Mouse (Mus musculus): ENCODE data around the gene Vmn1r224. TPM values are rescaled to one million over a fixed set of nuclear protein-coding genes. Genes with fewer than 3 reads are reported as not detected.

The Vmn1r224 gene
- polyA plus RNA-seq (2014; fragmentation: Nextera tagmentation; extraction: Ambion mirVana): not detected in 2 replicates

DNA sequence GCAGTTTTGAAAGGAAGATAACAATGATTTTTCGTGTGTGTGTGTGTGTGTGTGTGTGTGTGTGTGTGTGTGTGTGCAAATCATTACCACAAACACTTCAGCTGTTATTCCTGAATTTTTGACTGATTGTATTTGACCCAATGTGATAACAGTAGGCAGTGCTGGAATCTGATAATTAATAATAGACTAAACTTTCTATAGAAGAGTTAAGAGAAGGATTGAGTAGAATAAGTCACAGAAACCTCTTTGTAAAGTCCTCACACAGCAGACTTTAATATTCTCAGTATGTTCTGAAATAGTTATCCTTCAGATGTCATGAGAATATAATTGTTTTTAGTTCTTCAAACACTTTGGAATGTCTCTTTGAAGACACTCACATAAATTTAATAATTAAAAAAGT, at the start of gene Vmn1r224:
TSS of gene Vmn1r224 (plus strand) at position 301 of the 400 bp plus-strand sequence.
- no peak within 1 kb of the TSS for H3K4me3 ChIP-seq (ENCODE audit: low read depth, low read length)
- no peaks in the 10 kb centered on the region for H3K36me3 ChIP-seq (ENCODE audit: control insufficient read depth, insufficient read depth, low read length)
- H3K4me1 ChIP-seq (replicated peaks; ENCODE audit: control insufficient read depth, insufficient read depth, low read length): no peaks in the 10 kb centered on the region
- WGBS: 21% methylated on average over 1 of the region's 1 CpGs
- DNase-seq (ENCODE audit: low spot score) (no peak), ATAC-seq (replicated peaks; ENCODE audit: low FRiP score) (no peak)
- no peak within 1 kb of the TSS for H3K4me2 ChIP-seq (ENCODE audit: low read depth, low read length, severe bottlenecking)
- H3K27me3 ChIP-seq (ENCODE audit: control insufficient read depth, insufficient read depth, low read length): no peaks in the 10 kb centered on the region
- no peak within 1 kb of the TSS for H3K9ac ChIP-seq (ENCODE audit: low read length)
- H3K9me3 ChIP-seq (ENCODE audit: control insufficient read depth, low read length): no peaks in the 10 kb centered on the region; the same call in 1 of the 2 replicates
- H3K27ac ChIP-seq (ENCODE audit: low read depth, low read length): no peak within 1 kb of the TSS

DNA sequence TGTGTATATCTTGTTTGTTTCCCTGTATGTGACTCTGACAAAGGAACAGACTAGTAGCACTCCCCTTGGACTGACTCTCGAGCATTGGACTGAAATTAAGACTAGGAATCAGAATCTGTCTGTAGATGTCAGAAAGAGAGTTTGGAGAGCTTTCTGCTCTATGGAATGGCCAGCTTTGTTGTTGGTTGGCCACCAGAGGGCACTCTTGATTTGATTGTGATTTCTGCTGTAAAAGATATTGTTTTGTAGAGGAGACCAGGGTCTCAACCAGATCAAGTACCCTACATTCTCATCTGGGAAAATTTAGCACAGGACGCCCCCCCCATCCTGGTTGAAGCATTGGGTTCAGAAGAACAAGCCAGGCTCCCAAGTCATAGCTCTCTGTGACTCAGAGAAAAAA, 14.8 kb upstream of the Vmn1r224 start:
- ATAC-seq (replicated peaks; ENCODE audit: low FRiP score) (no peak), DNase-seq (ENCODE audit: low spot score) (no peak)
- H3K27me3 ChIP-seq (ENCODE audit: control insufficient read depth, insufficient read depth, low read length): no peaks in the 10 kb centered on the region
- H3K36me3 ChIP-seq (ENCODE audit: control insufficient read depth, insufficient read depth, low read length): no peaks in the 10 kb centered on the region
- no peak overlapping the region for H3K4me3 ChIP-seq (ENCODE audit: low read depth, low read length)
- H3K4me2 ChIP-seq (ENCODE audit: low read depth, low read length, severe bottlenecking): no peak overlapping the region
- peaks cover 2% of the 10 kb centered on the region; the same call in 1 of the 2 replicates for H3K9me3 ChIP-seq (ENCODE audit: control insufficient read depth, low read length)
- H3K4me1 ChIP-seq (replicated peaks; ENCODE audit: control insufficient read depth, insufficient read depth, low read length): no peaks in the 10 kb centered on the region
- H3K9ac ChIP-seq (ENCODE audit: low read length): no peak overlapping the region
- no peak overlapping the region for H3K27ac ChIP-seq (ENCODE audit: low read depth, low read length)
- 35% methylated on average over 2 of the region's 2 CpGs for WGBS

DNA sequence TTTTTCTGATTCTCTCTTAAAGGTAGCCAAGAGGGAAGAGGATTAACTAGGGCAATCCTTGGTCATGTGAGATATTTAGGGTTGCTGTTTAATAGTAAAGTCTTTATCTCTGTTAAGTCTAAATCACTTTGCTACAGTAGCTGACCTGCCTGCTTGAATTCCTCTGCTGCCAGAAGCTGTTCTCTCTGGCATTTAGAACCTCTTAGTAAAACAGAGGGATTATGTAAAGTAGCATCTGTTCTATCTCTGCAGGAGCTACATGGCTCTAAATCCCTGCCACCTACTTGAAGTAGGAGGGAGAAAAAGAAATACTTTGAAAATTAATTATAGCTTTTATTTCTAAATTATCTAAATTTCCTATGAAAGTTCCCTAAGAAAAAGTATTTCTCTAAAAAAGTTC, 25.3 kb downstream of the Vmn1r224 start:
- no peak overlapping the region for H3K27ac ChIP-seq (ENCODE audit: low read depth, low read length)
- no peaks in the 10 kb centered on the region; the same call in 1 of the 2 replicates for H3K9me3 ChIP-seq (ENCODE audit: control insufficient read depth, low read length)
- H3K4me3 ChIP-seq (ENCODE audit: low read depth, low read length): no peak overlapping the region
- DNase-seq (ENCODE audit: low spot score) (no peak), ATAC-seq (replicated peaks; ENCODE audit: low FRiP score) (no peak)
- H3K4me1 ChIP-seq (replicated peaks; ENCODE audit: control insufficient read depth, insufficient read depth, low read length): no peaks in the 10 kb centered on the region
- H3K27me3 ChIP-seq (ENCODE audit: control insufficient read depth, insufficient read depth, low read length): no peaks in the 10 kb centered on the region
- no peak overlapping the region for H3K9ac ChIP-seq (ENCODE audit: low read length)
- H3K36me3 ChIP-seq (ENCODE audit: control insufficient read depth, insufficient read depth, low read length): no peaks in the 10 kb centered on the region
- no peak overlapping the region for H3K4me2 ChIP-seq (ENCODE audit: low read depth, low read length, severe bottlenecking)

DNA sequence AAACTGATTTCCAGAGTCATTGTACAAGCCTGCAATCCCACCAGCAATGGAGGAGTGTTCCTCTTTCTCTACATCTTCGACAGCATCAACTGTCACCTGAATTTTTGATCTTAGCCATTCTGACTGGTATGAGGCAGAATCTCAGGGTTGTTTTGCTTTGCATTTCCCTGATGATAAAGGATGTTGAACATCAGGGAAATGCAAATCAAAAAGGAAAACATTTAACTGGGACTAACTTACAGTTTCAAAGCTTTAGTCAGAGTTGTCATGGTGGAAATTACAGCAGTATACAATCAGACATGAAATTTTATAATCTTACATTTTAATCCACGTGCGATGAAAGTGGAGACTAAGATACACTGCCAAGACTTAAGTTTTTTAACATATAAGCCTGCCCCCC, 59.4 kb downstream of the Vmn1r224 start:
- H3K27me3 ChIP-seq (ENCODE audit: control insufficient read depth, insufficient read depth, low read length): no peaks in the 10 kb centered on the region
- ATAC-seq (replicated peaks; ENCODE audit: low FRiP score): no peak
- no peak overlapping the region for H3K4me3 ChIP-seq (ENCODE audit: low read depth, low read length)
- no peaks in the 10 kb centered on the region for H3K36me3 ChIP-seq (ENCODE audit: control insufficient read depth, insufficient read depth, low read length)
- DNase-seq (ENCODE audit: low spot score): no peak
- no peak overlapping the region for H3K9ac ChIP-seq (ENCODE audit: low read length)
- H3K27ac ChIP-seq (ENCODE audit: low read depth, low read length): no peak overlapping the region
- H3K4me1 ChIP-seq (replicated peaks; ENCODE audit: control insufficient read depth, insufficient read depth, low read length): no peaks in the 10 kb centered on the region
- WGBS: 80% methylated on average over 3 of the region's 3 CpGs
- H3K4me2 ChIP-seq (ENCODE audit: low read depth, low read length, severe bottlenecking): no peak overlapping the region
- H3K9me3 ChIP-seq (ENCODE audit: control insufficient read depth, low read length): no peaks in the 10 kb centered on the region; the same call in 1 of the 2 replicates

Other genes starting within 250 kb of the Vmn1r224 start
- not detected in 2 replicates for gene Fpr-rs6, start 231.0 kb upstream of the Vmn1r224 start, polyA plus RNA-seq (2014; fragmentation: Nextera tagmentation; extraction: Ambion mirVana)
- gene Vmn2r105, start 179.1 kb upstream of the Vmn1r224 start, polyA plus RNA-seq (2014; fragmentation: Nextera tagmentation; extraction: Ambion mirVana): not detected in 2 replicates
- not detected in 2 replicates for gene Vmn2r106, start 128.6 kb upstream of the Vmn1r224 start, polyA plus RNA-seq (2014; fragmentation: Nextera tagmentation; extraction: Ambion mirVana)
- not detected in 2 replicates for gene Vmn2r107, start 68.9 kb upstream of the Vmn1r224 start, polyA plus RNA-seq (2014; fragmentation: Nextera tagmentation; extraction: Ambion mirVana)
- gene Vmn2r108, start 67.2 kb downstream of the Vmn1r224 start, polyA plus RNA-seq (2014; fragmentation: Nextera tagmentation; extraction: Ambion mirVana): not detected in 2 replicates
- gene Vmn1r225, start 84.0 kb downstream of the Vmn1r224 start, polyA plus RNA-seq (2014; fragmentation: Nextera tagmentation; extraction: Ambion mirVana): not detected in 2 replicates
- gene Vmn2r109, start 150.6 kb downstream of the Vmn1r224 start, polyA plus RNA-seq (2014; fragmentation: Nextera tagmentation; extraction: Ambion mirVana): not detected in 2 replicates
- gene Vmn2r110, start 182.3 kb downstream of the Vmn1r224 start, polyA plus RNA-seq (2014; fragmentation: Nextera tagmentation; extraction: Ambion mirVana): 0.04 TPM in 1 of 2 replicates, not detected in the other
- not detected in 2 replicates for gene Fpr-rs3, start 210.7 kb downstream of the Vmn1r224 start, polyA plus RNA-seq (2014; fragmentation: Nextera tagmentation; extraction: Ambion mirVana)